Mouse (Mus musculus): ENCODE measurements around the gene Mylk3.

Mylk3 gene

GRCm38 (mm10) chr8:85313036-85313435 is 73.1 kb downstream of the Mylk3 start:
- no peak for DNase-seq (ENCODE audit: low spot score)

DNA sequence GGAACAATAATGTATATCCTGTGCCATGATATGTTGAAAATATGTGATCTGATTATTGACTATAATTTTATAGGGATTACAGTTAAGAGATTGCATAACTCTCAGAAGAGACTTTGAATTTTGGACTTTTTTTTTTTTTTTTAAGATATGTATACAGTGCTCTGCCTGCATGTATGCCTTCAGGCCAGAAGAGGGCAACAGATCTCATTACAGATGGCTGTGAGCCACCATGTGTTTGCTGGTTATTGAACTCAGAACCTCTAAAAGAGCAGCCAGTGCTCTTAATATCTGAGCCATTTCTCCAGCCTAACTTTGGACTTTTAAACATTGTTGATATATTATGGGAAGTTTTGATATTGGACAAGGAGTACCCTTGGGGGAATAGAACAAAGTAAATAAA is 74.4 kb downstream of the Mylk3 start:
- no peak for DNase-seq (ENCODE audit: low spot score)

DNA sequence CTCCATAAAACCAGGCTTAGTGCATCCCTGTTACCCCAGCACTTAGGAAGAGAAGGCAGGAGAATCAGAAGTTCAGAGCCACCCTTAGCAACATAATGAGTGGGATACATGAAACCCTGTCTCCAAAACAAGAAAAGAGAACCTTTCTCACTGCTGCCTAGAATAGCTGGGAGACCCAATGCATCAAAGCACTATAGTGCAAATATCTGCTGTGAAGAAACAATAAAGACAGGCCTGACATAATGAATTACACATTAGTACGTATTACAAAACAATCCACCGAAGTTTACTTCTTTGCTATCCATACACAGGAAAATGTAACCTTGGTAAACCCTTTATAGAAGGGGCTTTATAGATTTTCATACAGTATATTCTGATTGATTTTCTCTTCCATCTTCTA is 77.6 kb downstream of the Mylk3 start:
- DNase-seq (ENCODE audit: low spot score), result no peak

DNA sequence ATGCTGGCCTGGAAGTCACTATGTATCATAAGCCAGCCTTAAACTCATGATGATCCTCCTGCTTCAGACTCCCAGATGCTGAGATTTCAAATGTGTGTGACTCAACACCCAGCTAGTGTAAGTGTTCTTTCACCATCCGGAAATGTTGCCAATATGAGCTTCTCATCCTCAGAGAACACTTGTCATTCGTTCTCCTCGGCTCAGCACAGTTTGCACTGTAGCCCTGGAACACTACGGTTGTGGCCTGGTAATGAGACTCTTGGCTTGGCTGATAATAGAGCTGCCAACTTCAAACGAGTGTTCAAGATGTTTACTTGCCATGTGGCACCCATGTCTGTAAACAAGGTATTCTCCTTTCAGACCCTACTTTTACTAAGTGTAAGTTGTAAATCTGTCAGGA is 82.6 kb downstream of the Mylk3 start:
- no peak for DNase-seq (ENCODE audit: low spot score)

DNA sequence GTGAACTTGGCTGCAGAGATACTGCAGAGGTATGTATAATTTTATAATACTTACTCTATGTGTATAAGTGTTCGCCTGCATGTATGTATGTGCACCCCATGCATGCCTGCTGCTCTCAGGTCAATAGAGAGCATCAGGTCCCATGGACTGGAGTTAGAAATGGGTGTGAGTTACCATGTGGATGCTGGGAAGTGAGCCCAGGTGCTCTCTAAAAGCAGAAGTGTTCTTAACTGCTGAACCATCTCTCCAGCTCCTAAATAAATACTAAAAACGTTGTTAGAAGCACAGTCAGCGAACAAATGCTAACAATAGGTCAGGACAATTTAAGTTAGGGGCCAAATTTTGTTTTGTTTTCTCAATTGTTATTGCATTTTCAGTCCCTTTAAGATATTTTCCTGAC is 83.2 kb downstream of the Mylk3 start:
- no peak for DNase-seq (ENCODE audit: low spot score)

DNA sequence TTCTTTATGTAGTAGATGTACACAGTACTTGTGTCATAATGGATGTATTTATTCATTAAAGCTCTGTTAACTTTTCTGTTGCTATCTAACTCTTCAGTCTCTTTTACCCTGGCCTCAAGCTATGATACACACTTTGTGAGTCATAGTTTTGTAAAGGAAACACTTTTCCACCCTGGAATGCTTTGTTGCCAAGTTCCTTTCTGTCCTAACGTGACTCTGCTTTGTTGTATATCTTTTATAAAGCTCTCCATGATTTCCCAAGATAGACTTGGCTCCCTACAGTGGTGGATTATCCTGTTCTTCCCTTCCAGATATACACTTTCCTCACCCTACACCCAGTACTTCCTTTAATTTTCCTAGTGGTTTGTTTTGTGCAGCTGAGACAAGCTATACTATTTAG is 84.2 kb downstream of the Mylk3 start:
- DNase-seq (ENCODE audit: low spot score), result no peak

DNA sequence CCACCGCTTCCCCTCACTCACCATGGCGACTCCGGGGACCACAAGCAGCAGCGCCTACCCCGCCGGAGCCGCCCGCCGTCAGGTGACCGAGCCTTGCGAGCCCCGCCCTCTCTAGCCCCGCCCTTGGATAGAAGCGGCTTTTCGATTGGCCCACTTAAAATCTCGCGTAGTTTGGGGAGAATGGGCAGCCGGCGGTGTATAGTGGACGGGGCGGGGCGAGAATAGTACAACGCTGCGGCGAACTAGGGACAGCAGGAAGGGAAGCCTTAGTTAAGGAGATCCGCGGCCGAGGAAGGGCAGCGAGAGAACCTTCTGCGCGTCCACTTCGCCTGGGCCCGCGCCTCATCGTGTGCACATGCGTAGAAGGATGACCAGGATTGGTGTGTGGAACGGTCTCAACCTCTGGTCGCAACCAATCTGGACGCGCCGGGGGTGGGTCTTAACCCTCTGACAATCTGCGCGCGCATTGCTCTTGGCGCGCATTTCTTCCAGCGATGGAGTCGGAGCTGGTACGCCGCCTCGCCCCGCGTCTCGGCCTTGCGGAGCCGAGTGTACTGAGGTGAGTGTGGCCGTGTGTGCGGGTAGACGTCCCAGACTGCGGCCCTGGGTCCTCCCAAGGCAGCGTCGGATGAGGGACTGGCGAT is 86.6 kb downstream of the Mylk3 start, which contains the start of the genes Orc6 and Vps35:
TSS of gene Orc6 (plus strand) at position 199 of the 644 bp plus-strand sequence.
TSS of gene Vps35 (minus strand) at position 369 of the 644 bp plus-strand sequence.
- peak; percentile 92 for DNase-seq (ENCODE audit: low spot score)

DNA sequence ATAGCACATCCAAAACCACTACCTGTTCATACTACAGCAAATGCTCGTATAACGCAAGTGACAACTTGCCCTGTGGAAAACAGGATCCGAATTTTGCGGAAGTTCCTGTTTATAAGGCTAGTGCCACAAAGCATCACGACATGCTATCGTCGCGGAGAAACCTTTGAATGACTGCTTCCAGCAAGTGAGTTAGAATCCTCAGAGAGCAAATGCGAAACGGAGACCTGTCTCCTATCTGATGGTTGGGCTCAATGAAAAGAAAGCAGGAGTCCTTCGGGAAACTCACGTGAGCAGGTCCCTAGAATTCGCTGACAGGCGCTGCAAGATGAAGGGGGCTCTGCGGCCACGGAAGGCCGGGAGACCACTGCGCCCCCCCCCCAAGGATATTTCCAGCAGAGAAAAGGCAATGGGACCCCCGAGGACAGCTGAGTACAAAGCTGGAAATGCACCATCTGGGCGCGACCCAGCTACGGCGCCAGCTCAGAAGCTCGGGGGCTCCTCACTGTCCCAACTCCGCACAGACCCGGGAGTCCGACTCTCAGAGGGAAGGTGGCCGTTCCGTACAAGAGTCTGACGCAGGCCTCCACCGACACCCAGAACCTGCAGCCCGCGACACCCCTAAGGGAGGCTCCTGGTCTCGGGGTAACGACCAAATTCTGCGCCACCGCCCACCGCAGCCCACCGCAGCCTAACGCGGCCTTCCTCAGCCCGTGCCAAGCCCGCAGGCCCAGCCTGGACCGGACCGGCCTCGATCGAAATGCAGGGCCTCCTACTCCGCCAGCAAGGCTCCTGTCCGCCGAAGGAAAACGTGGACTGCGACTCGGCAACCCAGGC is 87.3 kb downstream of the Mylk3 start:
- DNase-seq (ENCODE audit: low spot score), result peak; percentile 16

DNA sequence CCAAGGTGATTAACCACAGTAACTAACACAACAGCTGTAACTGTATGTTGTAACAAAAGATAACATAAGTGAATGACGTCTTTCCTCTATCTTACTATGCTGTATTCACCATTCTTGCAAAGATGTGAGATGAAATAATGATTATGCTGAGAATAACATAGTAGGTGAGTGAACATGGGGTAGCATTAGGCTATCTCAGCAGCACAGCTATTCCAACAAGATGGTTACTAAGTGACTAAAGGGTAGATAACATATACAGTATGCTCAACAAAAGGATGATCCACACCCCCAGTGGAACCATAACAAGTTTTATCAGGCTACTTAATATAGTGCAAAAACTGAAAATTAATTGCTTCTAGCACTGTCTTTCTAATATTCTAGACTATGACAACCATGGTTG is 99.3 kb downstream of the Mylk3 start:
- DNase-seq (ENCODE audit: low spot score), result no peak
